Mouse (Mus musculus) frontal cortex, postnatal 14 days (tissue): ENCODE results near the gene Prrg2.
A peak's percentile ranks its signal among the peaks of the same experiment; 100 is the strongest.

ENCODE experiments used
- DNase-seq, 2 experiments: peaks; one replicate each; pipeline ENCODE4 v3.0.0; 2022; ENCODE audit warnings: low spot score in 2 of 2

Gene Prrg2

GRCm38 (mm10) chr7:45090251-45090977, 27.9 kb upstream of the Prrg2 start:
- no peak for DNase-seq

GRCm38 (mm10) chr7:45088597-45088996, 26.1 kb upstream of the Prrg2 start:
- no peak for DNase-seq

- DNase-seq = no peak
Observed at GRCm38 (mm10) chr7:45086084-45086483, 23.6 kb upstream of the Prrg2 start.

GRCm38 (mm10) chr7:45083300-45083890, 20.9 kb upstream of the Prrg2 start:
- DNase-seq = no peak

GRCm38 (mm10) chr7:45082401-45083299, 20.2 kb upstream of the Prrg2 start:
- DNase-seq = no peak

GRCm38 (mm10) chr7:45081016-45081415, 18.5 kb upstream of the Prrg2 start:
- no peak for DNase-seq

- DNase-seq = peak; percentile 82 to 92
Observed at GRCm38 (mm10) chr7:45079856-45080255, 17.4 kb upstream of the Prrg2 start.

- DNase-seq = peak in 1 of 2 experiments; percentile 58
Observed at GRCm38 (mm10) chr7:45078513-45078912, 16.0 kb upstream of the Prrg2 start.

GRCm38 (mm10) chr7:45077829-45078228, 15.4 kb upstream of the Prrg2 start:
- DNase-seq = no peak

GRCm38 (mm10) chr7:45077322-45077721, 14.8 kb upstream of the Prrg2 start:
- DNase-seq = no peak

GRCm38 (mm10) chr7:45076501-45076900, 14.0 kb upstream of the Prrg2 start:
- DNase-seq = no peak

- DNase-seq = no peak
Observed at GRCm38 (mm10) chr7:45075405-45075804, 12.9 kb upstream of the Prrg2 start.

- no peak for DNase-seq
Observed at GRCm38 (mm10) chr7:45073949-45074348, 11.5 kb upstream of the Prrg2 start.

GRCm38 (mm10) chr7:45073171-45073707, 10.8 kb upstream of the Prrg2 start:
- DNase-seq = no peak

- DNase-seq = no peak
Observed at GRCm38 (mm10) chr7:45072230-45072629, 9.8 kb upstream of the Prrg2 start.

GRCm38 (mm10) chr7:45069671-45070070, 7.2 kb upstream of the Prrg2 start:
- DNase-seq = no peak

GRCm38 (mm10) chr7:45068000-45068318, 5.5 kb upstream of the Prrg2 start:
- DNase-seq = no peak

- DNase-seq = no peak
Observed at GRCm38 (mm10) chr7:45067190-45067999, 4.9 kb upstream of the Prrg2 start.

- DNase-seq = no peak
Observed at GRCm38 (mm10) chr7:45061532-45062075, 873 bp downstream of the Prrg2 start.

- no peak for DNase-seq
Observed at GRCm38 (mm10) chr7:45060632-45061122, 1.8 kb downstream of the Prrg2 start.
